Comparison of ENCODE assay signal across 9 mouse cellular contexts in genomic region chr13:31628691-31629180, GRCm38 (mm10). TPM values are rescaled to one million over a fixed set of nuclear protein-coding genes. Genes with fewer than 3 reads are reported as not detected.
DNase-seq lines count a peak whose midpoint lies in the region; ATAC-seq lines count a peak whose summit lies in the region.
"Had no signal": no experiment of that assay in that cellular context is flagged by ENCODE, and none has a peak within 500 bp of the region (broad histone marks: within the 10 kb centered on the region; RNA-seq: fewer than 3 reads in every experiment).

No protein-coding gene starts in this region.

- no peak for DNase-seq in kidney, adult 9 months
- no peak for DNase-seq in left cerebral cortex, postnatal 10 days (ENCODE audit: extremely low spot score in 1 of 2, low spot score in 2 of 2)
- DNase-seq in right cerebral cortex, postnatal 25 days: no peak
- no peak for DNase-seq in thymus, adult 18-20 months
- DNase-seq: kidney, postnatal 25 days had no signal

- peaks cover 95% of the 10 kb centered on the region for H3K27me3 ChIP-seq in kidney, embryonic 16.5 days (ENCODE audit: insufficient read depth, low read length)
- peaks cover 88% of the 10 kb centered on the region for H3K27me3 ChIP-seq in embryonic facial prominence, embryonic 12.5 days
- peaks cover 66% of the 10 kb centered on the region for H3K27me3 ChIP-seq in hindbrain, embryonic 16.5 days (replicated peaks; ENCODE audit: control insufficient read depth, insufficient read depth, low read length)
- H3K27me3 ChIP-seq in midbrain, embryonic 16.5 days (ENCODE audit: control insufficient read depth, insufficient read depth, low read depth, low read length): peaks cover 72% of the 10 kb centered on the region

- H3K4me1 ChIP-seq in kidney, embryonic 16.5 days (ENCODE audit: insufficient read depth, low read length): peaks cover 24% of the 10 kb centered on the region
- H3K4me1 ChIP-seq in embryonic facial prominence, embryonic 12.5 days: peaks cover 37% of the 10 kb centered on the region
- peaks cover 27% of the 10 kb centered on the region for H3K4me1 ChIP-seq in hindbrain, embryonic 16.5 days (ENCODE audit: control insufficient read depth, insufficient read depth, low read depth, low read length)
- peaks cover 31% of the 10 kb centered on the region for H3K4me1 ChIP-seq in midbrain, embryonic 16.5 days (ENCODE audit: control insufficient read depth, insufficient read depth, low read length)

- H3K27ac ChIP-seq in kidney, embryonic 16.5 days (ENCODE audit: low read length): no peak overlapping the region
- peak overlapping the region; percentile 91 for H3K27ac ChIP-seq in embryonic facial prominence, embryonic 12.5 days
- H3K27ac ChIP-seq in hindbrain, embryonic 16.5 days (ENCODE audit: low read depth, low read length): no peak overlapping the region
- H3K27ac ChIP-seq in midbrain, embryonic 16.5 days (ENCODE audit: low read length): no peak overlapping the region

- H3K9ac ChIP-seq in kidney, embryonic 16.5 days (replicated peaks; ENCODE audit: low read length): no peak overlapping the region
- peak overlapping the region; percentile 79 for H3K9ac ChIP-seq in embryonic facial prominence, embryonic 12.5 days
- H3K9ac ChIP-seq in hindbrain, embryonic 16.5 days (ENCODE audit: low read depth, low read length): no peak overlapping the region
- peak overlapping the region; percentile 54; the same call in 1 of the 2 replicates for H3K9ac ChIP-seq in midbrain, embryonic 16.5 days (ENCODE audit: low read depth, low read length)

- intact Hi-C loops in left cerebral cortex, postnatal 10 days (cut with DNase I): loop anchor here (10.0 kb wide), 1 partner anchor 176 kb away; the partner anchor contains the start of gene Foxc1

- no peak for ATAC-seq in kidney, embryonic 16.5 days (ENCODE audit: low FRiP score, low TSS enrichment)
- ATAC-seq in embryonic facial prominence, embryonic 12.5 days (ENCODE audit: insufficient number of reproducible peaks, insufficient read depth, low FRiP score, low TSS enrichment): no peak
- no peak for ATAC-seq in hindbrain, embryonic 16.5 days
- ATAC-seq in midbrain, embryonic 16.5 days: no peak

- H3K9me3 ChIP-seq in kidney, embryonic 16.5 days (ENCODE audit: low read length): no peaks in the 10 kb centered on the region
- no peaks in the 10 kb centered on the region for H3K9me3 ChIP-seq in embryonic facial prominence, embryonic 12.5 days
- H3K9me3 ChIP-seq in hindbrain, embryonic 16.5 days (ENCODE audit: control insufficient read depth, low read length): no peaks in the 10 kb centered on the region
- no peaks in the 10 kb centered on the region for H3K9me3 ChIP-seq in midbrain, embryonic 16.5 days (replicated peaks; ENCODE audit: control insufficient read depth, low read length, poor library complexity, severe bottlenecking)

- H3K36me3 ChIP-seq in kidney, embryonic 16.5 days (ENCODE audit: insufficient read depth, low read length): no peaks in the 10 kb centered on the region
- H3K36me3 ChIP-seq in embryonic facial prominence, embryonic 12.5 days: no peaks in the 10 kb centered on the region
- no peaks in the 10 kb centered on the region for H3K36me3 ChIP-seq in hindbrain, embryonic 16.5 days (ENCODE audit: control insufficient read depth, insufficient read depth, low read length)
- H3K36me3 ChIP-seq in midbrain, embryonic 16.5 days (ENCODE audit: control insufficient read depth, insufficient read depth, low read length): no peaks in the 10 kb centered on the region

- peak overlapping the region; percentile 46 for H3K4me2 ChIP-seq in kidney, embryonic 16.5 days (replicated peaks; ENCODE audit: low read depth, low read length)
- peak overlapping the region; percentile 85 for H3K4me2 ChIP-seq in embryonic facial prominence, embryonic 12.5 days (replicated peaks)
- H3K4me2 ChIP-seq in hindbrain, embryonic 16.5 days (ENCODE audit: low read length): peak overlapping the region; percentile 55
- peak overlapping the region; percentile 57 for H3K4me2 ChIP-seq in midbrain, embryonic 16.5 days (ENCODE audit: low read length)

- peak overlapping the region; percentile 39 for H3K4me3 ChIP-seq in kidney, embryonic 16.5 days (ENCODE audit: low read length)
- H3K4me3 ChIP-seq in embryonic facial prominence, embryonic 12.5 days: peak overlapping the region; percentile 51
- peak overlapping the region; percentile 37 for H3K4me3 ChIP-seq in hindbrain, embryonic 16.5 days (ENCODE audit: low read length)
- peak overlapping the region; percentile 36 for H3K4me3 ChIP-seq in midbrain, embryonic 16.5 days (ENCODE audit: low read depth, low read length)

- 10% methylated on average over 14 of the region's 14 CpGs for WGBS in kidney, embryonic 16.5 days
- WGBS in embryonic facial prominence, embryonic 12.5 days: 2% methylated on average over 14 of the region's 14 CpGs
- 4% methylated on average over 14 of the region's 14 CpGs for WGBS in hindbrain, embryonic 16.5 days
- WGBS in midbrain, embryonic 16.5 days: 3% methylated on average over 14 of the region's 14 CpGs

RNA-seq across cellular contexts. Expression of gene Foxf2, which starts 3.1 kb away (rescaled TPM):
- 0.61 TPM in 1 of 2 replicates, not detected in the other for polyA plus RNA-seq in kidney, embryonic 16.5 days (2015; fragmentation: Nextera tagmentation; extraction: Ambion mirVana)
- polyA plus RNA-seq in embryonic facial prominence, embryonic 12.5 days (2016; fragmentation: Nextera tagmentation; extraction: Ambion mirVana): 21.4 and 25.8 TPM in 2 replicates
- polyA plus RNA-seq in hindbrain, embryonic 16.5 days (2015; fragmentation: Nextera tagmentation; extraction: Ambion mirVana): 4.2 and 5.1 TPM in 2 replicates
- 4.1 and 4.6 TPM in 2 replicates for polyA plus RNA-seq in midbrain, embryonic 16.5 days (2015; fragmentation: Nextera tagmentation; extraction: Ambion mirVana)
- total RNA-seq in left cerebral cortex, postnatal 10 days (2021): 10 to 100 TPM in 1 of 2 experiments, 1 to 10 TPM in 1; 8.2 to 10.2 TPM

Comparison
In these comparisons a context has a peak if more than half of its experiments do, and no peak if none do; other contexts are left out.
1. H3K9ac ChIP-seq: peak in embryonic facial prominence, embryonic 12.5 days (single experiment) and midbrain, embryonic 16.5 days (single experiment); none in kidney, embryonic 16.5 days (single experiment) and hindbrain, embryonic 16.5 days (single experiment).
2. Peak in every context shown above with its lines, with median percentiles within 50 percentile points of each other: H3K4me2 ChIP-seq and H3K4me3 ChIP-seq.